Mouse (Mus musculus) kidney, postnatal 0 days (tissue): ENCODE results near the gene Morc4. TPM values are rescaled to one million over a fixed set of nuclear protein-coding genes. Genes with fewer than 3 reads are reported as not detected.
A peak's percentile ranks its signal among the peaks of the same experiment; 100 is the strongest.

Source experiments
- ATAC-seq: fragments of 200-750 bp; cut with Nextera tagmentation; replicated peaks from 2 replicates; pipeline ENCODE4 v1.8.0; 2017; ENCODE audit warnings: low read depth, moderate number of reproducible peaks, moderate TSS enrichment, moderate library complexity; ENCODE audit not compliant: low FRiP score
- DNase-seq: peaks from one replicate; pipeline ENCODE4 v3.0.0-alpha.2; 2016; ENCODE audit warnings: low spot score
- H3K27ac ChIP-seq: fragments of 300-500 bp; sonication (generic); 2 replicates; pipeline ENCODE4 v1.5.1; 2014; ENCODE audit warnings: mild to moderate bottlenecking
- H3K27me3 ChIP-seq: fragments of 300-500 bp; sonication (generic); 2 replicates; pipeline ENCODE4 v1.6.1; 2014; ENCODE audit warnings: low read length, mixed read lengths; ENCODE audit not compliant: insufficient read depth
- H3K36me3 ChIP-seq: fragments of 300-500 bp; sonication (generic); 2 replicates; pipeline ENCODE4 v1.6.1; 2014; ENCODE audit warnings: low read length, mixed read lengths; ENCODE audit not compliant: insufficient read depth
- H3K4me1 ChIP-seq: fragments of 300-500 bp; sonication (generic); replicated peaks from 2 replicates; pipeline ENCODE4 v1.6.1; 2014; ENCODE audit warnings: antibody characterized with exemption, low read length, mixed read lengths; ENCODE audit not compliant: insufficient read depth
- H3K4me2 ChIP-seq: fragments of 300-500 bp; sonication (generic); 2 replicates; pipeline ENCODE4 v1.6.1; 2014; ENCODE audit warnings: mild to moderate bottlenecking, low read length, moderate library complexity, mixed read lengths
- H3K4me3 ChIP-seq: fragments of 300-500 bp; sonication (generic); replicated peaks from 2 replicates; pipeline ENCODE4 v1.5.1; 2014; ENCODE audit warnings: low read depth, low read length
- H3K9ac ChIP-seq: fragments of 300-500 bp; sonication (generic); 2 replicates; pipeline ENCODE4 v1.6.1; 2014; ENCODE audit warnings: low read depth, low read length
- H3K9me3 ChIP-seq: fragments of 300-500 bp; sonication (generic); replicated peaks from 2 replicates; pipeline ENCODE4 v1.6.1; 2016; ENCODE audit warnings: low read length, inconsistent platforms, mixed read lengths
- CTCF ChIP-seq: IDR thresholded peaks from 2 replicates; pipeline ENCODE4 v1.5.1; 2016; ENCODE audit warnings: antibody characterized with exemption, low read depth, mild to moderate bottlenecking, moderate library complexity
- WGBS: fragments of 180-500 bp; shearing (Covaris S2); extraction: QIAGEN DNeasy Blood & Tissue Kit; methylation state at CpG from one replicate; pipeline ENCODE4 v1.1.7; 2014; 5-methylcytosine and 5-hydroxymethylcytosine counted together
- polyA plus RNA-seq: library from polyadenylated mRNA; unstranded; fragments of >200 nt; fragmentation: Nextera tagmentation; extraction: Ambion mirVana; gene quantifications from 2 replicates; pipeline ENCODE4 v1.2.1, GENCODE M21; 2015

Gene Morc4
- polyA plus RNA-seq, 1 experiment from 2014 or later: 7.0 TPM

DNA sequence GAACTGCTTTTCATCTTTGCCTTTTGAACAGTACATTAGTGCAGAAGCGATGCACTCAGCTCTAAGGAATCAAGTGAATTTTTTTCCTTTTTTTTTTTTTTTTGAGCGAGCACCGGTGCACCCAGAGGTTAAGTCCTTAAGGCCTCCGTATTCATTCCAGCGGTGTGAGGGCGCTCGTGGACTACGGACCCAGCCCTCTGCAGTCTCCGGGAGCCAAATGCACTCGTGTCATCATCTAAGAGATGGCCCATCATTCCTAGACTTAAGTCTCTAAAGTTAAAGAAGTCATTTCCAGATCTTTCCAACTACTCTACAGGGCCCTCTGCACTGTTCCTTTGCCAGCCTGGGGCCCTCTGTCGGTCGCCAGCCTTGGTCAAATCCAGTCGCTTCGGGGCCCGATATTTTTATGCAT, 1.2 kb downstream of the Morc4 start:
- peak; percentile 34; the same call in 1 of the 2 replicates for ATAC-seq
- WGBS: 23% methylated on average over 15 of the region's 15 CpGs
- Histone ChIP-seq H3K4me2 (peak overlapping the region; percentile 79), H3K36me3 (no peaks in the 10 kb centered on the region), H3K9ac (no peak overlapping the region), H3K4me3 (peak overlapping the region; percentile 55), H3K4me1 (no peaks in the 10 kb centered on the region), H3K27me3 (no peaks in the 10 kb centered on the region), H3K27ac (no peak overlapping the region), H3K9me3 (no peaks in the 10 kb centered on the region)
- peak; percentile 41 for DNase-seq
- TF ChIP-seq CTCF: peak; percentile 26; the same call in 1 of the 2 replicates

DNA sequence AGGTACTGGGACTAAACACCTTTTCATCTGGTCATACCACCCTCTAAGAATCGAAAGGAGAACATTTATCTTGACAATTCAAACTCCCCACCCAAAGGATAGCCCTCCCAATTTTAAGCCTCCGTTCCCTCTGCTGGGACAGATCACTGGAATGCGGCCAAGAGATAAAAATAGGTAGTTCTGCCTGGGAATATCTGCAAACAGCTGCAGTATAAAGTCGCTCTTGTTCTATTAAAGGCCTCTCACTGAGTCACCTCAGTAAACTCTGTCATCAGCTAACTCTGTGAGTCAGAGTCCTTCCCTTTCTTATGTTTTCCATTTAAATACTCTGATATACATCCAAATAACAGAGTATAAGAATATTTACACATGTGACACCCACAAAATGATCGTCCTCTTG, 12.1 kb downstream of the Morc4 start:
- no peaks in the 10 kb centered on the region for H3K4me1 ChIP-seq
- WGBS: 74% methylated on average over 5 of the region's 5 CpGs
- no peaks in the 10 kb centered on the region for H3K9me3 ChIP-seq
- H3K36me3 ChIP-seq: no peaks in the 10 kb centered on the region
- no peaks in the 10 kb centered on the region for H3K27me3 ChIP-seq
- TF ChIP-seq CTCF: no peak
- DNase-seq (no peak), ATAC-seq (no peak)
- no peak overlapping the region for H3K4me3 ChIP-seq
- H3K27ac ChIP-seq: no peak overlapping the region
- H3K4me2 ChIP-seq: no peak overlapping the region
- H3K9ac ChIP-seq: no peak overlapping the region

DNA sequence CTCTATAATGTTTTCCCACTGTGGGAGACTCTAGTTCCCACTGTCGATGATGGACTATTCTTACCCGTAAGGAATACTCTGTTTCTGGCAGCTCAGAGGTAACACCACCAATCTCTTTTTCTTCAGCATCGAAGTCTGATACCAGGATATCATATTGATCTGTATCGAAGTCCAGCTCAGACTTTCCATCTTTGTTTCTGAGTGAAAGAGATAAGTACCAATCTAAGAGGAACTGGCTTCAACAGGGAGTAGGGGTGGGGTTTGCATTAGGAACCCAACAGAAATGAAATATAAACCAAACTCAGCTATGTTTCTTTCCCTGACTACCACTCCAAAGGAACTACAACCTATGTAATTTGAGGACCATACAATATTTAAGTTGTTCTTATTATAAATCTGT, 16.7 kb downstream of the Morc4 start:
- no peak overlapping the region for H3K4me2 ChIP-seq
- no peak for ATAC-seq

DNA sequence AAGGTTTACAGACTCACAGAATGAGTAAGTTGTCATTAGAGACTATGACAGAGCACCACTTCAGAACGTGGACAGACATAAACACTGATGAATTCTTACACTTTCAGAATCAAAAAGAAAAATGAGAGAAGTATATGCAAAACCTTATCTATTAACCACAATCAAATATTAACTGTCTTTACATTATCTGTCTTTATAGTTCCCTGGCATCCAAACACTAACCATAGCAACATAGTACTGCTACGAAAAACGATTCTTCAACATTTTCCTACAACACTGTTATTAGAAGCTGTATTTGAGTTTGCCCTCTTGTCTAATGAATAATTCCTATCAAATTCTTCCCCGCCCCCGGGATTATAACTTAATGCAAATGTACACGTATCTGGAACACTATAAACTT, 30.4 kb downstream of the Morc4 start:
- H3K9me3 ChIP-seq: no peaks in the 10 kb centered on the region
- H3K36me3 ChIP-seq: no peaks in the 10 kb centered on the region
- WGBS: 78% methylated on average over 6 of the region's 6 CpGs
- no peaks in the 10 kb centered on the region for H3K4me1 ChIP-seq
- DNase-seq: no peak
- no peaks in the 10 kb centered on the region for H3K27me3 ChIP-seq
- no peak overlapping the region for H3K4me3 ChIP-seq
- ATAC-seq: no peak
- TF ChIP-seq CTCF: no peak
- H3K9ac ChIP-seq: no peak overlapping the region
- H3K27ac ChIP-seq: no peak overlapping the region
- H3K4me2 ChIP-seq: no peak overlapping the region

More for the DNA sequence above, 16.7 kb downstream of the Morc4 start:
- Histone ChIP-seq H3K4me3 (no peak overlapping the region), H3K9me3 (no peaks in the 10 kb centered on the region), H3K36me3 (no peaks in the 10 kb centered on the region), H3K27ac (no peak overlapping the region), H3K4me1 (no peaks in the 10 kb centered on the region), H3K9ac (no peak overlapping the region), H3K27me3 (no peaks in the 10 kb centered on the region)
- WGBS: 90% methylated on average over 4 of the region's 4 CpGs
- DNase-seq: no peak
- no peak for TF ChIP-seq CTCF

DNA sequence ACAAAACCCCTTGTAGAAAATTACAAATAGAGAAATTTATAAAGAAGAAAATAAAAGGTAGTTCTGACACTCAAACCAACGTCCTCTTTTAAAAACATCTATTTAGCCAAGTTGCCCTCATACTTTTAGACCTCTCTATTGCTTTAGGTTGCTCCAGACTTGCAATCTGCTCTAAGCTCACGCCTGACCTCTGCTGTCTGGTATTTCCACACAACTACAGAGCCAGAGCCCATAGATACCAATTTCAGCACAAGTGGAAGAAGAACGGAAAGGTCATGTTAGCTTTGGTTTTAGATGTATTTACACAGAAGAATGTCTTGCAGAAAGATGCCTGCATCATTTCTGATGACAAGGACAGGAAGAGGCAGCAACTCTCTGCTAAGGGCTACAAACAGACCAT, 32.4 kb downstream of the Morc4 start:
- Histone ChIP-seq H3K9me3 (no peaks in the 10 kb centered on the region), H3K36me3 (no peaks in the 10 kb centered on the region), H3K4me2 (no peak overlapping the region), H3K27me3 (no peaks in the 10 kb centered on the region), H3K4me3 (no peak overlapping the region), H3K4me1 (no peaks in the 10 kb centered on the region), H3K9ac (no peak overlapping the region), H3K27ac (no peak overlapping the region)
- ATAC-seq: no peak
- WGBS: 55% methylated on average over 3 of the region's 3 CpGs
- DNase-seq: peak; percentile 18
- TF ChIP-seq CTCF: peak; percentile 58

DNA sequence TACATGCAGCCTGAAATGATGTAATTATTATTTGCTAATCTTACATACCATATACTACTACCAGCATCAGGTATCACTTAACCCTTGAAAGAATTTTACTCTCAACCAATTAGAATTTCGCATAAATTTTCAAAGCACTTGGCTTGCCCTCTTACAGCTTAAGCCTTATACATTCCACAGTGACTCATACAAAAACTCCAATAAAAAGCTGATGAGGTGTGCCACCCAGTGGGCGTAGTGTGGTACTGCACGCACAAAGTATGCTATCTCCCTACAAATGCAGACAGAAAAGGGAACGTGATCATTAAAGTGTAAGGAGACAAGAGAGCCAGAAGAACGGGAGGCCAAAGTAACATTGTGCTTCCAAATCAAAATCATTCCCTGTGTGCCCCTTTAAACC, 39.0 kb downstream of the Morc4 start:
- WGBS: 29% methylated on average over 5 of the region's 5 CpGs
- Histone ChIP-seq H3K27me3 (no peaks in the 10 kb centered on the region), H3K4me1 (no peaks in the 10 kb centered on the region), H3K4me2 (no peak overlapping the region), H3K27ac (no peak overlapping the region), H3K9ac (no peak overlapping the region), H3K36me3 (no peaks in the 10 kb centered on the region), H3K9me3 (no peaks in the 10 kb centered on the region), H3K4me3 (no peak overlapping the region)
- DNase-seq (peak; percentile 65), ATAC-seq (0 out of 2 replicates have a peak, but pooled peaks have one; percentile 25)
- TF ChIP-seq CTCF: peak; percentile 84

DNA sequence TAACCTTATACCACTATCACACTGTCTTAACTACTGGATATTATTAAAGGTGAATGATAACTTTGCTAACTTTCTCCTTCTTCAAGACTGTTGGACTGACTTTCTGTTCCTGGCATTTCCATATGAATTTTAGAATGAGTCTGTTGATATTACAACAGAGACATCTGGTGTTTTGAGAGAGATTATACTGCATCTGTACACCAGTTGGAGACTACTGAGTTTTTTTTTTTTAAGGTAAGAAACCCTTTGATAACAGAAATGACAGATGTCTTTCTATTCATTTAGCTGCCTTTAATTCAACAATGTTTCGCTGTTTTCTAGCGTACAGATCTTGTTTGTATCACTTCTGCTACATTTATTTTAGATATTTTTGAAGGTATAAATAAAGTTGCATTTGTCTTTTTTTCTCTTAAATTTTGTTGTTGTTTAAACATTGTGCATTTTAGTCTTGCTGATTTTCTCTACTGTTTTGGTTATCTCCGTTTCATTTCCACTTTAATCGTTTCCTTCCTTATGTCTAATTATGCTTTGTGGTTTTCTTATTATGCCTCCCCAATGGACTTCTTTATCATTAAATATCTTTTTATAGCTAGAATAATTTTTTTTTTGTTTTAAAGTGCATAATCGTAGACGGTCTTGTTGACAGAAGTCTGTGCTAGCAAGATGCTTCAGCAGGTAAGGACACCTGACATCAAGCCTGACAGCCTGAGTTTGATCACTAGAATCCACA, 42.9 kb downstream of the Morc4 start:
- H3K4me1 ChIP-seq: no peaks in the 10 kb centered on the region
- no peaks in the 10 kb centered on the region for H3K27me3 ChIP-seq
- ATAC-seq (no peak), DNase-seq (no peak)
- no peak overlapping the region for H3K4me2 ChIP-seq
- no peak overlapping the region for H3K27ac ChIP-seq
- 91% methylated on average over 6 of the region's 6 CpGs for WGBS
- no peak overlapping the region for H3K9ac ChIP-seq
- H3K36me3 ChIP-seq: 0 out of 2 replicates have a peak, but pooled peaks cover 7% of the 10 kb centered on the region
- no peaks in the 10 kb centered on the region for H3K9me3 ChIP-seq
- no peak for TF ChIP-seq CTCF
- H3K4me3 ChIP-seq: no peak overlapping the region
